Mouse (Mus musculus) heart, postnatal 0 days (tissue): ENCODE results near the gene Ptrhd1. TPM values are rescaled to one million over a fixed set of nuclear protein-coding genes. Genes with fewer than 3 reads are reported as not detected.
"Not testable (repeated sequence)": the region's sequence is repeated elsewhere in the genome, so short reads cannot be mapped to it uniquely, and the experiment has no call there.

Experiments
- ATAC-seq: fragments of 200-750 bp; cut with Nextera tagmentation; 2 replicates; pipeline ENCODE4 v1.8.0; 2017; ENCODE audit warnings: low read depth, moderate number of reproducible peaks, moderate library complexity; ENCODE audit not compliant: insufficient read depth
- DNase-seq: peaks from one replicate; pipeline ENCODE4 v3.0.0-alpha.2; 2016; ENCODE audit warnings: low spot score
- H3K27ac ChIP-seq: fragments of 300-500 bp; sonication (generic); 2 replicates; pipeline ENCODE4 v1.5.1; 2014; ENCODE audit warnings: low read depth, mild to moderate bottlenecking
- H3K27me3 ChIP-seq: fragments of 300-500 bp; sonication (generic); 2 replicates; pipeline ENCODE4 v1.6.1; 2014; ENCODE audit warnings: low read length, mixed read lengths; ENCODE audit not compliant: control insufficient read depth, insufficient read depth
- H3K36me3 ChIP-seq: fragments of 300-500 bp; sonication (generic); replicated peaks from 2 replicates; pipeline ENCODE4 v1.6.1; 2014; ENCODE audit warnings: low read length, mixed read lengths; ENCODE audit not compliant: control insufficient read depth, insufficient read depth
- H3K4me1 ChIP-seq: fragments of 300-500 bp; sonication (generic); 2 replicates; pipeline ENCODE4 v1.6.1; 2014; ENCODE audit warnings: antibody characterized with exemption; ENCODE audit not compliant: control insufficient read depth, insufficient read depth
- H3K4me2 ChIP-seq: fragments of 300-500 bp; sonication (generic); 2 replicates; pipeline ENCODE4 v1.6.1; 2014; ENCODE audit warnings: low read depth, mild to moderate bottlenecking, low read length, moderate library complexity
- H3K4me3 ChIP-seq: fragments of 300-500 bp; sonication (generic); 2 replicates; pipeline ENCODE4 v1.5.1; 2014; ENCODE audit warnings: low read depth, low read length
- H3K9ac ChIP-seq: fragments of 300-500 bp; sonication (generic); replicated peaks from 2 replicates; pipeline ENCODE4 v1.6.1; 2014; ENCODE audit warnings: low read depth, low read length, mixed read lengths
- H3K9me3 ChIP-seq: fragments of 300-500 bp; sonication (generic); replicated peaks from 2 replicates; pipeline ENCODE4 v1.6.1; 2016; ENCODE audit warnings: low read length; ENCODE audit not compliant: control insufficient read depth
- CTCF ChIP-seq: IDR thresholded peaks from 2 replicates; pipeline ENCODE4 v1.5.1; 2016; ENCODE audit warnings: antibody characterized with exemption, control low read depth, low read depth
- EP300 ChIP-seq: IDR thresholded peaks from 2 replicates; pipeline ENCODE4 v1.6.1; 2016; ENCODE audit warnings: antibody characterized with exemption, low read depth
- WGBS: fragments of 180-500 bp; shearing (Covaris S2); extraction: QIAGEN DNeasy Blood & Tissue Kit; methylation state at CpG from one replicate; pipeline ENCODE4 v1.1.7; 2014; 5-methylcytosine and 5-hydroxymethylcytosine counted together
- polyA plus RNA-seq: library from polyadenylated mRNA; unstranded; fragments of >200 nt; fragmentation: Nextera tagmentation; extraction: Ambion mirVana; gene quantifications from 2 replicates; pipeline ENCODE4 v1.2.1, GENCODE M21; 2015
- total RNA-seq: library from RNA; depleted of rRNA; stranded (reverse); fragments of >200 nt; gene quantifications from 2 replicates; pipeline ENCODE4 v1.2.3, GENCODE M21; 2014; ENCODE audit warnings: low replicate concordance

Gene Ptrhd1
- total and polyA plus RNA-seq, 2 experiments from 2014 or later = 7.2 to 9.6 TPM

DNA sequence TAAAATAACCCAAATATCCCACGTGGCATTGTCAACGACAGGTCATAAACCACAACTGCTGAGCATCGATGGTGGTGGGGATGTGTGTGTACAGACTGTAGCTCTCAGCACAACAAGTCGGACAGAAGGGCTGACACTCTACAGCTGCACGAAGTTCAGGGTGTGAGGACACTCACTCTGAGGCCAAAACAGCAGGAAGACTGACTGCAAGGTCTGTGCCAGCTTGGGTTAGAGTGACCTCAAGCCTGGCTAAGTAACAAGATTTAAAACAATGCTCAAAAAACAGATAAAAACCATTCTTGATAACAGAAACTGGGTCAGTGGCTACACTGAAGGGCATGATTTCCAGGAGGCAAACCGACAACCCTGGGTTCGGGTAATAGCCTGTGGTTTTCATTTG, 3.7 kb upstream of the Ptrhd1 start:
- no peaks in the 10 kb centered on the region for H3K9me3 ChIP-seq
- no peak for TF ChIP-seq CTCF
- no peak for TF ChIP-seq EP300
- 88% methylated on average over 7 of the region's 7 CpGs for WGBS
- DNase-seq = no peak
- no peaks in the 10 kb centered on the region for H3K27me3 ChIP-seq
- no peak overlapping the region for H3K27ac ChIP-seq
- H3K4me1 ChIP-seq = peaks cover 13% of the 10 kb centered on the region; the same call in 1 of the 2 replicates
- no peak overlapping the region for H3K9ac ChIP-seq
- H3K4me3 ChIP-seq = no peak overlapping the region
- no peak overlapping the region for H3K4me2 ChIP-seq
- no peak for ATAC-seq
- H3K36me3 ChIP-seq = peaks cover 38% of the 10 kb centered on the region

- H3K27ac ChIP-seq = no peak overlapping the region
Measured at GRCm38 (mm10) chr12:4232777-4233176, 1.1 kb upstream of the Ptrhd1 start.

GRCm38 (mm10) chr12:4237481-4237880, 3.7 kb downstream of the Ptrhd1 start:
- DNase-seq (no peak), ATAC-seq (no peak)
- no peak for TF ChIP-seq EP300
- TF ChIP-seq CTCF = no peak
- Histone ChIP-seq H3K9ac (no peak overlapping the region), H3K36me3 (peaks cover 16% of the 10 kb centered on the region), H3K4me3 (no peak overlapping the region), H3K4me2 (no peak overlapping the region), H3K9me3 (no peaks in the 10 kb centered on the region), H3K27me3 (no peaks in the 10 kb centered on the region), H3K27ac (no peak overlapping the region), H3K4me1 (peaks cover 23% of the 10 kb centered on the region)
- WGBS = 90% methylated on average over 15 of the region's 15 CpGs

More at GRCm38 (mm10) chr12:4232777-4233176, 1.1 kb upstream of the Ptrhd1 start:
- H3K27me3 ChIP-seq = no peaks in the 10 kb centered on the region
- 34% methylated on average over 4 of the region's 4 CpGs for WGBS
- peak overlapping the region; percentile 81 for H3K4me2 ChIP-seq
- no peak for TF ChIP-seq CTCF
- no peak for TF ChIP-seq EP300
- H3K36me3 ChIP-seq = peaks cover 30% of the 10 kb centered on the region
- peak overlapping the region; percentile 64 for H3K4me3 ChIP-seq
- no peaks in the 10 kb centered on the region for H3K9me3 ChIP-seq
- DNase-seq (no peak), ATAC-seq (no peak)
- peak overlapping the region; percentile 61; the same call in 1 of the 2 replicates for H3K9ac ChIP-seq
- peaks cover 13% of the 10 kb centered on the region; the same call in 1 of the 2 replicates for H3K4me1 ChIP-seq

GRCm38 (mm10) chr12:4240281-4240680, 6.5 kb downstream of the Ptrhd1 start:
- H3K36me3 ChIP-seq = peaks cover 16% of the 10 kb centered on the region
- 67% methylated on average over 8 of the region's 8 CpGs for WGBS
- not testable (repeated sequence) for H3K4me2 ChIP-seq, ATAC-seq, H3K9ac ChIP-seq, DNase-seq, H3K27me3 ChIP-seq, H3K9me3 ChIP-seq, H3K4me3 ChIP-seq
- H3K27ac ChIP-seq = peak overlapping the region; percentile 43; the same call in 1 of the 2 replicates
- H3K4me1 ChIP-seq = peaks cover 11% of the 10 kb centered on the region

GRCm38 (mm10) chr12:4243805-4244204, 10.0 kb downstream of the Ptrhd1 start:
- no peak overlapping the region for H3K27ac ChIP-seq
- TF ChIP-seq EP300 = no peak
- TF ChIP-seq CTCF = no peak
- H3K9ac ChIP-seq = no peak overlapping the region
- no peaks in the 10 kb centered on the region for H3K9me3 ChIP-seq
- no peak overlapping the region for H3K4me3 ChIP-seq
- H3K4me1 ChIP-seq = peaks cover 11% of the 10 kb centered on the region
- H3K4me2 ChIP-seq = no peak overlapping the region
- no peaks in the 10 kb centered on the region for H3K27me3 ChIP-seq
- DNase-seq (no peak), ATAC-seq (no peak)
- peaks cover 10% of the 10 kb centered on the region; the same call in 1 of the 2 replicates for H3K36me3 ChIP-seq
- WGBS = 24% methylated on average over 2 of the region's 2 CpGs

DNA sequence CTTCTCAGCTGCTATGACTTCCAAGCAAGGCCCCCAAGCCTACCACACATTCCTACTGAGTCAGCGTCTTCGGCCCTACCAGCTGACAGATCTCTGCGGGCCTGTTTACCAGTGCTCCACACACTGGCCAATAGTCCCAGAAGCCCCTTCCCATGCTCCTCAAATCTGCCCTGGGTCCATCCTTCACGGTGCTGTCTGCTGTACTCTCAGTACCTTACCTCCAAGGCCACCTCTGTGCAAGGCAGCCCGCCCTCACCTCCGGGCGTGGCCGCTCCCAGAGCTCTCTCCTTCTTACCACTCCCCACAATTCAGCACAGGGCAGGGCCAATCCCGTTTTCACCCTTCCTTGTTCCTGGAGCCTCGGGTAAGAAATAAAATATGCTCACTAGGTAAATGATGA, 11.9 kb downstream of the Ptrhd1 start:
- TF ChIP-seq EP300 (no peak), CTCF (no peak)
- H3K27ac ChIP-seq = no peak overlapping the region
- no peak for ATAC-seq

More for the DNA sequence above, 11.9 kb downstream of the Ptrhd1 start:
- Histone ChIP-seq H3K9me3 (no peaks in the 10 kb centered on the region), H3K4me1 (peaks cover 5% of the 10 kb centered on the region), H3K27me3 (no peaks in the 10 kb centered on the region), H3K4me2 (no peak overlapping the region), H3K9ac (no peak overlapping the region), H3K36me3 (peaks cover 10% of the 10 kb centered on the region; the same call in 1 of the 2 replicates), H3K4me3 (no peak overlapping the region)
- WGBS = 80% methylated on average over 10 of the region's 10 CpGs
- DNase-seq = no peak
